Mouse (Mus musculus): ENCODE data around the gene Gm20696.

Gene Gm20696

DNA sequence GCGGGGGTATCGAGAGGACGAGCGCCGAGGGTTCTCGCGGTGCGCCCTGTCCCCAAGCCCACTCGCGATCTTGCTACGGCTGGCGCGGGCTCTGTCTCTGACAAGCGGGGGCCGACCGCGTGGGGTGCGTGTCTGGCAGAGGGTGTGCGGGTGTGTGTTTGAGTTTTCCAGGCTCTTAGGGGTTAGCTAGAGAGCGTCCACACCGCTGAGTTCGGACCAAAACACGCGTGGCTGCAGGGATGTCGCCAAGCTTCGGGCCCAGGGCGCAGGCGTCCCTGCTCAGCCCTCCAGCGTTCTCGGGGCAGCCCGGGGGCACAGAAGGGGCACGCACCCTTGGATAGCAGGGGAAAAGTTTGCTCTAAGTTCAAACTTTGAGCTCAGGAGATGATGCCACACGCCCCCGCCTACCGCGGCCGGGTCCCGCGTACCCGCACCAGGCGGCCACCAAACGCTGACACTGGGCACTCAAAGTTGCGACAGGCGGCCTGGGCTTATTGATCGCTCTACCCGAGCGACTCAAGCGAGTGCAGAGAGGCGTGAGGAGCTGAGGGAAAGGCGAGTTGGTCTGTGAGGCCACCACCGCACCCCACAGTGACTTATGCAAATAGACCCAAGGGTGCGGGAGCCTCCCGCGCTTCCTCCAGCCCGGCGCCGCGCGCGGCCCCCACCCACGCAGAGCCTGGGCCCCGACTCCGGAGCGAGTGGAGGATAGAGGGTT is 144.8 kb downstream of the Gm20696 start:
- in situ Hi-C loops (cut with MboI, MseI) = loop anchor here (10.0 kb wide), 2 partner anchors 87 to 457 kb away; no protein-coding TSS in a partner anchor

GRCm38 (mm10) chr6:99521038-99521640 is 145.5 kb downstream of the Gm20696 start:
- in situ Hi-C loops (cut with MboI, MseI) = loop anchor here (10.0 kb wide), 2 partner anchors 86 to 456 kb away; no protein-coding TSS in a partner anchor

DNA sequence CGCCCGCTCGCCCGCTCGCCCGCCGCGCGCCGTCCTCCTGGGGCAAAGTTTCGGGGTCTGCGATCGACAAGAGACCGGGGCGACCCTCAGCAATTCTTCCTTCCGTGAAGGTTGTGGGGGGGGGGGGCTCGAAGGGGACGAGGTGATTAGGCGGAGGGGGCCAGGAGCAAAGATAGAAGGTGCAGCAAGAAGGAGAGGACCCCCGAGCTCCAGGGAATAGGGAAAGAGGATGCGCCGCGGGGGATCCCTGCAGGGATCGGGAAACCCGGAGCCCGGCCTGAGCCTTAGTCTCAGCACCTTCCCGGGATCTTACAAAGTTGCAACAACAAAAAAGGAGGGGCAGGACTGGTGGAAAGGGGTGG is 145.9 kb downstream of the Gm20696 start:
- in situ Hi-C loops (cut with MboI, MseI) = loop anchor here (10.0 kb wide), 2 partner anchors 86 to 456 kb away; no protein-coding TSS in a partner anchor

- in situ Hi-C loops (cut with MboI, MseI) = loop anchor here (10.0 kb wide), 2 partner anchors 85 to 455 kb away; no protein-coding TSS in a partner anchor
Observed at GRCm38 (mm10) chr6:99519806-99520675, 146.6 kb downstream of the Gm20696 start.

DNA sequence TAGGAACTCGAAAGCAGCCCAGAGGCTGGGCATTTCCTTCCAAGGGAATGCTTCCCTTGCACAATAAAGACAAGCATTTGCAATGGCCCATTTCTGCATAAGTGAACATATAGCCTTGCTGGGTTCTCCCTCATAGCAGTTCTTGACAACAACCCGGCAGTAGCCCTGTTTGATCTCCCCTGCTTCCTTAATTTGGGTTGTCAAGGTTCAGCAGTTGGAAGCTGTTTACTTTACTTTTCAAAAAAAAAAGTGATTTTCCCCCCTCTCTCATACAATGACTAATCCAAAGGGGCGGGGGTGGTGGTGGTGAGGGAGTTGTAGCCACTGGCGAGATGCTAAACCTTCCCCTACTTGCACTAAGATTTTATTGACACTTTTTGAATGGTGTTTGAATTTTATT is 147.5 kb downstream of the Gm20696 start:
- in situ Hi-C loops (cut with MboI, MseI) = no loop called here

DNA sequence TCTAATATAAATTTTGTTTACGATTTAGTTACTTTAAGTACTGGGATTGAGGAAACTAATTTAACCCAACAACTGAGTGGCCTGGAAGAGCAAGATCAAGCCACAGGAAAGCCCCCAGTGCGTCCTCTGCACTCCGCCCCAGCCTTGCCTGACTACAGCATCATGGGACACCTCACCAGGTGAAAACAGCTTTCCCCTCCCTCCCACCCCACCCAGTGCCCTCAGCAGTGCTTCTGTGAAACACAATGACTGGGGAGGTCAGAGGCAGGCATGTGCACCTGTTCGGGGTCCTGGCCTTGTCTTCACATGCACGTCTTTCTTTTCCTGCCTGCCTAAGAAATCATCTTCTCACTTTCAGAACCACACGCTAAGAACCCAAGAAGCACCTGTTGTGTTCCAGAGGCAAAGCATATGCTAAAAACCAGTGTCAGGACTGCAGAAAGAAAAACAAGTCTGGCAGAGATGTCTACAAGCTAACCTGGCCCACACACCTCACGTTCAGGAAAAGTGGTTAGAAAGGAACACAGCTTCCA is 150.9 kb downstream of the Gm20696 start:
- in situ Hi-C loops (cut with MboI, MseI) = no loop called here

- in situ Hi-C loops (cut with MboI, MseI) = no loop called here
Observed at GRCm38 (mm10) chr6:99511862-99512261, 154.7 kb downstream of the Gm20696 start.

DNA sequence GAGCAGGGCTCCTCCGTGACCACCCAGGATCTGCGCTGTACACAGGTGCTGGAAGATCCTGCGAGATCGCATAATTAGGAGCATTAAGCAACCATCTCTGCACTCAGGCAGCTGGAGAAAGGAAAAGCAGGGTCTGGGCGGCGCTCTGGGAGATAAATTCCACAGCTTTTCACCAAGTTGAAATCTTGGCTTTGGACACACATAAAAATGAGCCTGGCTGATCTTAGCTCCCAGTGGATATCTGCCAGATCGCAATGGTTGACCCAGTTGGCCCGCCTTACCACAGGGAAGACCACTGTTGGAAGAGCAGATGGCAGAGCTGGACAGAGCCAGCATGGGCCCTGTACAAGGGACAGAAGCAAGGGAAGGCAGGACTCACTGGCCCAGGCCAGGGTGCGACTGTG is 157.4 kb downstream of the Gm20696 start:
- in situ Hi-C loops (cut with MboI, MseI) = no loop called here

GRCm38 (mm10) chr6:99506816-99507215 is 159.8 kb downstream of the Gm20696 start:
- in situ Hi-C loops (cut with MboI, MseI) = no loop called here

DNA sequence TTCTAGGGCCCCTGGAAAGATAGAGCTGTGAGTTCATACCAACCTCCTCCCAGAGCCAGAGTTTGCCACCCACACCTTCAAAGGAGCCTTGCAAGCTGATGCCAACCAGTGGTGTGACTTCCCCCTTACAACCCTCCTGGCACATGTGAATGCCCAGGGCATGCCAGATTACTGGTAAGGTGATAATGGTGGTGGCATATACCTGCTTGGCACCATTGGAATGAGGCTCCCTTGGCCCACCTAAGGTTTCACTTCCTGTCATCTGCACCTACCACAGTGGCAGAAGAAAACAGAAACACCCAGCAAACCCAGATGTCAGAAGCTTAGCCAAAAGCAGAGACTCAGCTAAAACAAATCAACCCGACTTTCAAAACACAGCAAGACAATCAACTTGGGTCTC is 162.9 kb downstream of the Gm20696 start:
- in situ Hi-C loops (cut with MboI, MseI) = no loop called here

GRCm38 (mm10) chr6:99502727-99503126 is 163.9 kb downstream of the Gm20696 start:
- in situ Hi-C loops (cut with MboI, MseI) = no loop called here

DNA sequence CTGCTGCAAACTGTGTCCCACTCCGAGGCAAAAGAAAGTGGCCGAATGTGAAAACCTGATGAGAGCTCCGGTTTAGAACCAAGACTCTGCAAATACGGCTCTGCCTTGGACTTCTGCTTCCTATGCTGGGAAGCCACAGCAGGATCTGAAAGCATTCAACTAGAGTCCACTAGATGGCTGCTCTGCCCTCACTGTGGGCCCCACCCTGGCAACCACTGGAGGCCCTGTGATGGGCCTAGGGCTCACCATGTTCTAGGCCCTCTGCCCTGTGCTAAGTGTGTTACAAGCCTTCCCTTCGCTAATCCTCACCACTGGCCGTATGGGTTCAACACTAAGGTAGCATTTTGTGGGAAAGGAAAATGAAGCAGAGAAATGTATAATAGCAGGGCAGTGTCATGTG is 164.3 kb downstream of the Gm20696 start:
- in situ Hi-C loops (cut with MboI, MseI) = no loop called here

GRCm38 (mm10) chr6:99500570-99501270 is 165.9 kb downstream of the Gm20696 start:
- in situ Hi-C loops (cut with MboI, MseI) = no loop called here

- in situ Hi-C loops (cut with MboI, MseI) = no loop called here
Observed at GRCm38 (mm10) chr6:99498082-99498481, 168.5 kb downstream of the Gm20696 start.

- in situ Hi-C loops (cut with MboI, MseI) = no loop called here
Observed at GRCm38 (mm10) chr6:99496114-99496513, 170.5 kb downstream of the Gm20696 start.

DNA sequence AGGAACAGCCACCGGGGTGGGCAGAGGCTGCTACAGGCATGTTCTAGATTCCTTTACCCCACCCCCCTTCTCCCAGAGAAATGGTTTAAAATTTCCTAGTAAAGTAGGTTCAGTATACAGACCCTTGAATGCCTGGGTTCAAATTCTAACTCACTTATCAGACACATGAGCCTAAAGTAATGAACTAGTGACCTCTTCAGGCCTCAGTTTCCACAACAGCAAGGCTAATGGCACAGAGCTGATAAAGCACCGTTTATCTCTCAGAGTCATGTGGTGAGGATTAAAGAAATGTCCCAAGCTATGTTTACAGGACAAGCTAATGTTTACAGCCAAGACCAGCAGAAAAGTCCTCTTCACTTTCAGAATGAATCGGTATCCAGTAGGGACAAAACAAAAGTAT is 173.7 kb downstream of the Gm20696 start:
- in situ Hi-C loops (cut with MboI, MseI) = no loop called here

- in situ Hi-C loops (cut with MboI, MseI) = no loop called here
Observed at GRCm38 (mm10) chr6:99491979-99492544, 174.5 kb downstream of the Gm20696 start.

DNA sequence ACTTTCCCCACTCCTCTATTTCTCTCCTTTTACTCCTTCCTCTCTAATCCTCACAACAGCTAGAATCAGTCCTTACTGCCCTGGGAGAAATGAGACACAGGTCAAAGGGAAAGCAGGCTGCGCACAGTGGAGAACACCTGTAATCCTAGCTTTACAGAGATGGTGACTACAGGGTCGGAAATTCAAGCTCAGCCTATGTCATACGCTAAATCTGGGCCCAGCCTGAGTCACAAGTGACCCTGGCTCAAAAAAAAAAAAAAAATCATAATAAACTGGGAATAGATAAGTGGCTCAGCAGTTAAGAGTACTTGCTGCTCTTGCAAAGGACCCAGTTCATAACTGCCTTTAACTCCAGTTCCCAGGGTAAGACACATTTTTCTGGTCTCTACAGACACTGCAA is 175.5 kb downstream of the Gm20696 start:
- in situ Hi-C loops (cut with MboI, MseI) = no loop called here

DNA sequence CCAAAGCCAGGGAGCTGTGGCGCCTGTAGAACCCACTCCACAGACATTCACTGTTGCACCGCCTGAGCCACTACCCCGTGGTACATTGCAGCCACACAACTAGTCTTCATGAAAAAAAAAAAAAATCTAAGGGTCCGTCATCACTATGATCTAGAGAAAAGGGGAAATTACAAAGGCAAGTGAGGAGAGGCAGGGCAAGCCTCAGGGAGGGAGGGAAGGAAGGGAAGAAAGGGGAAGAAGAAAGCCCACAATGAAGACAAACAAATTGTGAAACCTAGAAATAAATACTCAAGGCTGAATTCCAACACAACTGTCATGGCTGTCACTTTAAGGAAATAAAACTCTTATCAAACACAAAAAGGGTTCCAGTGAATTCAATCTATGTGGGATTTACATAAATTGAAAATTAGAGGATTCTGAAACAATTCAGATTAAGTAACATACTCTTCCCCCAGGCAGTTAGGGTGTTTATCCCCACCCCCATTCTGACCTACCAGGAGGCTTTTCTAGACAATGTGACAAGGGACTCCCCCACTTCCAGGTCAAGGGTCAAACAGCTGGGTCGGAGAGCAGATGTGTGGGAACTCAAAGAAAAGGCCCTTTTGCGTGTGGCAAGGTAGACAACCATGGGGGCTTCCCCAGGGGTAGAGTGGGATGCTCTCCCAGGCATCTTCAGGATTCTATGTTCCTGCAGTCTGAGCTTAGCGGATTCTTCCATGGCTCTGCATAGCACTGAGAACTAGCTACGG is 176.5 kb downstream of the Gm20696 start:
- in situ Hi-C loops (cut with MboI, MseI) = no loop called here

- in situ Hi-C loops (cut with MboI, MseI) = no loop called here
Observed at GRCm38 (mm10) chr6:99489423-99489822, 177.2 kb downstream of the Gm20696 start.
